Mouse (Mus musculus): Measurements from ENCODE around the gene Ttc21a. TPM values are rescaled to one million over a fixed set of nuclear protein-coding genes. Genes with fewer than 3 reads are reported as not detected.

Ttc21a gene
- polyA plus RNA-seq, 1 experiment, result 0.56 TPM

DNA sequence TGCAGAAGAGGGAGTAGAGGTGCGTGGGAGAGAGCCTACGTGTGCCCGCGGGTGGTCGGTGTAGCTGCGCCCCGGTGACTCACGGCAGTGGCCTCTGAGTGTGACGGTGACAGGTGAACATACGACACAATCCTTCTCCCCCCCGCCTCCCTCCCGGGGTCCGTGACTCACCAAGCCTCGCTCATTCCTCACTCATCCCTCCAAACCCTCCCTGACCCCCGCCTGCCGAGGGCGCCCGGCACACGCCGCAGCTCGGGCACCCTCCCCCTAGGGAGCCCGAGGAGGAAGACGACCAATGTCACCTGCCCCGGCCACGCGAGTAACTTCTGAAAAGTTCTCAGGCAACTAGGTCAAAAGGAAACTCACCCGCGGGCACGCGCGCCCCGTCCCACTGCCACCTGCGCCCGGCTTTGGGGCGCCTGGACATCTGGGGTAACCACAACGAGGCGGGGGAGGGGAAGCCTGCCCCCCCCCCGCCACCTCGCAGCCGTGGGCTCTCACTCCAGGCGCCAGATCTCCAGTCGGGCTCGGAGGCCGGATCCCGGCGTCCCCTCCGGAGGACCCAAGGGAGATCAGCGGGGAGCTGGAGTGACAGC is 45.6 kb downstream of the Ttc21a start:
- 1% methylated on average over 48 of the region's 48 CpGs for WGBS
- Histone ChIP-seq H3K27me3 (ENCODE audit: control insufficient read depth, insufficient read depth, low read length) (no peaks in the 10 kb centered on the region), H3K4me1 (ENCODE audit: control insufficient read depth, insufficient read depth, low read length) (peaks cover 44% of the 10 kb centered on the region), H3K27ac (ENCODE audit: insufficient read depth, low read length) (peak overlapping the region; percentile 88), H3K4me3 (replicated peaks; ENCODE audit: insufficient read depth, low read depth, low read length) (peak overlapping the region; percentile 74)
- TF ChIP-seq CTCF (IDR thresholded peaks at IDR 0.05; ENCODE audit: borderline replicate concordance, insufficient read depth, low read depth, low read length), result no peak
- no peak for TF ChIP-seq POLR2A (IDR thresholded peaks at IDR 0.05; ENCODE audit: borderline replicate concordance, insufficient read depth, low read length)
- peak; percentile 67 to 74 for DNase-seq

DNA sequence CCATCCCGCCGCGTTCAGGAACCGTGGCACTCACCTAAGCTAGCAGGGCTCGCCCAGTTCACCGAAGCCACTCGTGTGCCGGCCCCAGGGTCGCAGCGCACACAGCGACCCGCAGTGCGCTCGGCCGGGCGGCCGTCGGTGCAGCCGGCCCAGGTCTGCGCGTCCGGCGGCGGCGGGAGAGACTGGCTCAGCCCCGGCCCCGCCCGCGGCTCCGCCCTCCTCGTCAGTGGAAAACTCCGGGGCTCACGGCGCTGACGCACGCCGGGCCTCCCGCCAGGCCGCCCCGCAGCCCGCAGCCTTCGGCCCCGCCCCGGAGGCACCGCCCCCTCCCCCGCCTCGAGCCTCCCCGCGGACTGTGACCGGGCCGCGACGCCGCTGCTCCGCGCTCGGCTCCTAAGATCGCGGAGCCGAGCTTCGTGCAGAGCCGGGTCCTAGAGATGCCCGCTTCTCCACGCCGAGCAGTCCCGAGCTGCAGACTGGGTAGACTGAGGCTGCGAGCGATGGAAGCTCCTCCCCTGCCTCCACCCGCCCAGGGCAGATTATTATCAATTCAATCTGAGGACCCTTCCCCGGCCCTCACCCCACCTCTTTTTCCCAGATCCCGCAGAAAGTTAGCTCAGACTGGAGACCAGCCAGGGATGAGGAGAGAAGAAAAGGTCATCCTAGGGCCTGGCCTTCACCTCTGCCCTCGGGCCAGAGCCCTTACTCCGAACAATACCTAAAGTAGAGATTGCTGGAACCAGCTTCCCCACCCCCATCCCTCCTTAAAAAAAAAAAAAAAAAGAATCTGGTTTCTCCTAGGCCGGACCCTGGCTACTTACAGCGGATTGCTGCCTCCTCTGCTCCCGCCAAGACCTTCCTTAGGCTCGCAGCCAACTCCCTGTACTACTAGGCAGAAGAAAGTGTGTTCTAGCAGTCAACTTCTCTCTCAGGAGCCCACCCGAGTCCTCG is 46.5 kb downstream of the Ttc21a start:
- DNase-seq, result peak; percentile 88 to 90
- Histone ChIP-seq H3K27me3 (ENCODE audit: control insufficient read depth, insufficient read depth, low read length) (no peaks in the 10 kb centered on the region), H3K4me3 (replicated peaks; ENCODE audit: insufficient read depth, low read depth, low read length) (peak overlapping the region; percentile 74), H3K4me1 (ENCODE audit: control insufficient read depth, insufficient read depth, low read length) (peaks cover 36% of the 10 kb centered on the region), H3K27ac (ENCODE audit: insufficient read depth, low read length) (peak overlapping the region; percentile 88)
- WGBS, result 4% methylated on average over 76 of the region's 79 CpGs
- TF ChIP-seq POLR2A (IDR thresholded peaks at IDR 0.05; ENCODE audit: borderline replicate concordance, insufficient read depth, low read length) (peak; percentile 66), CTCF (IDR thresholded peaks at IDR 0.05; ENCODE audit: borderline replicate concordance, insufficient read depth, low read depth, low read length) (no peak)

DNA sequence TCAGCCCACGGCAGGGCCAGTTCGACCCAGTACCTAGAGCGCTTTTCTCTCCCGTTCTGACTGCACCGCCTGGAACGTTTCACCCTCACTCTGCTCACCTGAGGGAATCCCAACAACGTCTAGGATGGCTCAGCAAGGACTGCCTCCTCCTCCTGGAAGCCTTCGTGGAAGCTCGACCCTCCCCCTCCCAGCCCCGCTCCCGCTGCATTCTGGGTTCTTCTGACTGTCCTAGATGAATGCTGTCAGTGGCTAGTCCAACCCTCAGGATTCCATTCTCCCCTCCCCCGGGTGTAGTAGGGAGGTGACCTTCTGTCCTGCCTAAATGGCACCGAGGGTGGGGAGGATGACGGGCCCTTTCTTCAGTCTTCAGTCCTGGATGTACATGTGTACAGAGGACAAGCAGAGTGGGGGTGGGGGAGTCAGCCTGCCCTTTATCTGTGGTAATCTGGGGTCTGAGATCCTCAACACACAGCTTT is 47.2 kb downstream of the Ttc21a start, which contains the start of gene Csrnp1:
Csrnp1 (minus strand) TSS at position 123 of the 476 bp plus-strand sequence.
- H3K4me1 ChIP-seq (ENCODE audit: control insufficient read depth, insufficient read depth, low read length), result peaks cover 29% of the 10 kb centered on the region
- peak in 1 of 2 experiments; percentile 43 for DNase-seq
- no peaks in the 10 kb centered on the region for H3K27me3 ChIP-seq (ENCODE audit: control insufficient read depth, insufficient read depth, low read length)
- WGBS, result 46% methylated on average over 14 of the region's 14 CpGs
- TF ChIP-seq CTCF (IDR thresholded peaks at IDR 0.05; ENCODE audit: borderline replicate concordance, insufficient read depth, low read depth, low read length) (no peak), POLR2A (IDR thresholded peaks at IDR 0.05; ENCODE audit: borderline replicate concordance, insufficient read depth, low read length) (no peak)
- peak within 1 kb of the TSS; percentile 74 for H3K4me3 ChIP-seq (replicated peaks; ENCODE audit: insufficient read depth, low read depth, low read length)
- peak within 1 kb of the TSS; percentile 88 for H3K27ac ChIP-seq (ENCODE audit: insufficient read depth, low read length)

DNA sequence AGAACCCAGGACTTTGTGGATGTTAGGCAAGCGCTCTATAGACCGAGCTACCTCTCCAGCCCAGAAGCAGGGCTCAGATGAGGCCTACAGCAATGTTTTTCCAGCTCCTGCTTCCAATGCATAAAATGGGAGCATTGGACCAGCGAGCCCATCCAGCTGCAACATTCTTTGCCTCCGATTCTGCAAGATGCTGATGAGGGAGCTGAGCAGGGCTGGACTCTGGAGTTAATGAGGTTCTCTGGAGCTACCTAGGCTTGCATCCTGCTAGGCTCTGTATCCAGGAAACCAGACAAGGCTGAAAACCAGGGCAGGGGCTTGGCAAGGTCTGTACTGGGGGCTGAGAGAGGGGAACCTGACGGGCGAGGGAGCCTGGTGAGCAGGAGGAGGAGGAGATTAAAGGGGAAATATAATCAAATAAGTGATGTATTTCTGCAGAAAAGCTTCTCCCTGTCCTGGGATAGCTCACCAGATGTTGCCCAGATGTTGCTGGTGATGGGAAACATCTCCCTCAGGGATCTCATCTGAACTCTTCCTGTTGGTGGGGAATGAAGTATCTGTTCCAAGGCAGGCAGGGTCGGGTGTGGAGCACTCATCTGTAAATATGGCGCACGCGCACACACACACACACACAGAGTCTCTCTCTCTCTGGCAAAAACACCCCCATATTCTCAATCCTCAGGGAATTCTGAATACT is 48.6 kb downstream of the Ttc21a start:
- no peak for DNase-seq
- Histone ChIP-seq H3K4me3 (replicated peaks; ENCODE audit: insufficient read depth, low read depth, low read length) (no peak overlapping the region), H3K27me3 (ENCODE audit: control insufficient read depth, insufficient read depth, low read length) (no peaks in the 10 kb centered on the region), H3K4me1 (ENCODE audit: control insufficient read depth, insufficient read depth, low read length) (peaks cover 17% of the 10 kb centered on the region), H3K27ac (ENCODE audit: insufficient read depth, low read length) (no peak overlapping the region)
- TF ChIP-seq POLR2A (IDR thresholded peaks at IDR 0.05; ENCODE audit: borderline replicate concordance, insufficient read depth, low read length) (no peak), CTCF (IDR thresholded peaks at IDR 0.05; ENCODE audit: borderline replicate concordance, insufficient read depth, low read depth, low read length) (no peak)
- WGBS, result 84% methylated on average over 10 of the region's 10 CpGs

DNA sequence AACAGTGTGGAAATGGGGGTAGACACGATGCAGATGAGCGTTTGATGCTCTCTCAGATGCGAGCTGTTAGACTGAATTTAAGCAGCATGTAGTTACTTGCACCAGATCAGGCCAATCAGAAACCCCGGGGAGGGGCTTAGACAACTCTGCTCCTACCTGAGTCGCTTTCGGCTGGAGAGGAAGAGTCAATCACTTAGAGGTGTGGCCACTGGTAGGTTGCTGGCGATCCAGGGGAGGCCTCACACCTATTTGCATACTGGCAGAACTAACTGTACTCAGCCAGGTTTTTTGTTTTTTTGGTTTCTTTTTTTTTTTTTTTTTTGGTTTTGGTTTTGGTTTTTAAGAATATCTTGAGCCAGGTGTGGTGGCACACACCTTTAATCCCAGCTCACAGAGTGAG is 50.9 kb downstream of the Ttc21a start:
- Histone ChIP-seq H3K4me3 (replicated peaks; ENCODE audit: insufficient read depth, low read depth, low read length) (no peak overlapping the region), H3K4me1 (ENCODE audit: control insufficient read depth, insufficient read depth, low read length) (peaks cover 3% of the 10 kb centered on the region; the same call in 1 of the 2 replicates), H3K27ac (ENCODE audit: insufficient read depth, low read length) (no peak overlapping the region), H3K27me3 (ENCODE audit: control insufficient read depth, insufficient read depth, low read length) (no peaks in the 10 kb centered on the region)
- DNase-seq, result no peak
- WGBS, result 77% methylated on average over 7 of the region's 7 CpGs
- TF ChIP-seq POLR2A (IDR thresholded peaks at IDR 0.05; ENCODE audit: borderline replicate concordance, insufficient read depth, low read length) (no peak), CTCF (IDR thresholded peaks at IDR 0.05; ENCODE audit: borderline replicate concordance, insufficient read depth, low read depth, low read length) (no peak)

DNA sequence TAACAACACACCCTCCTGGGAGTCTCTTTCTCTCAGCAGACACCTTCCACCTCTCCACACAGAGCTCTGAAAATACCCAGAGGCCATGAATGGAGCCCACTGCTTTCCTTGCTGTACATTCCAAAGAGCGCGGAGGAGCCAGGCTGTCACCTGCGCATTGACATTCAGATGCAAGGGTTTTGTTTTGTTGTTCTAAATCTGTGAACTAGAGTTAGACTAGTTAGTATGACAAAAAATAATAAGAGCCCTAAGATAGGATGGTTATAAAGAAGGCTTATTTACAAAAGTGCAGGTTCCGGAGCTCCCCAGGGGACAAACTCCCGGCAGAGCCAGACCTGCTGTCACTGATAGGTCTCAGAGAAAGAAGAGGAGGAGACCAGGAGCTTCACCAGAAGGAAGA is 53.9 kb downstream of the Ttc21a start:
- Histone ChIP-seq H3K4me3 (replicated peaks; ENCODE audit: insufficient read depth, low read depth, low read length) (no peak overlapping the region), H3K4me1 (ENCODE audit: control insufficient read depth, insufficient read depth, low read length) (peaks cover 3% of the 10 kb centered on the region; the same call in 1 of the 2 replicates), H3K27ac (ENCODE audit: insufficient read depth, low read length) (no peak overlapping the region), H3K27me3 (ENCODE audit: control insufficient read depth, insufficient read depth, low read length) (no peaks in the 10 kb centered on the region)
- no peak for TF ChIP-seq CTCF (IDR thresholded peaks at IDR 0.05; ENCODE audit: borderline replicate concordance, insufficient read depth, low read depth, low read length)
- TF ChIP-seq POLR2A (IDR thresholded peaks at IDR 0.05; ENCODE audit: borderline replicate concordance, insufficient read depth, low read length), result no peak
- WGBS, result 31% methylated on average over 5 of the region's 5 CpGs
- no peak for DNase-seq

DNA sequence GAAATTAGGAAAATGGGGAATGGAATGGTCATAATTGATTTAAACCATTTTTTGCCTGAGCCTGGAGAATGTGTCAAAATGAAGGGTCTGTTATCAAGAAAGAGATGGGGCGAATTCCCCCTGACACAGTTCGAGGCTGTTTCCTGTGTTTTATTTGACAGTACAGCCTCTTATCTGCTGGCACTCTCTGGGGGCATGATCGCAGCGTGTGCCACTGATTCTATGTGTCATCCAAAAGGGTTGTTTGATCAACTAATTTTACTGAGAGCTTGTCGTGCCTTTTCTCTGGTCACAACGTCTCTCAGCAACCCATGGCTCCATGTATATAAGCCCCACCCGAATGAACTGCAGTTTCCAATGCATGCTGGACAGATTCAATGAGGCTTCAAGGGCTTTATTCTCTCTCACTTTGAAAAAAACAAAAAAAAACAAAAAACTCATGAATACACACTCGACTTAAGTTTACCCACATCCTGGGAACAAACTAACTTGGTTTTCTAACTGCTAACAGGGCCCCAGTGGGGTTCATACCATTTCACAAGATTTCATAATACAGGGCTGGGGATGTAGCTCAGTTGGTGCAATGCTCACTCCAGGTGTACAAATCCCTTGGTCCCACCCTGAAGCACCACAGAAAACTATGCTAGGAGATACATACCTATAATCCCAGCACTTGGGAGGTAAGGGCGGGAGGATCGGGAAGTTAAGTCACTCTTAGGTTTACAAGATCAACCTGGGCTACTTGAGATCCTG is 55.9 kb downstream of the Ttc21a start:
- H3K4me3 ChIP-seq (replicated peaks; ENCODE audit: insufficient read depth, low read depth, low read length), result no peak overlapping the region
- no peak overlapping the region for H3K27ac ChIP-seq (ENCODE audit: insufficient read depth, low read length)
- WGBS, result 81% methylated on average over 10 of the region's 10 CpGs
- H3K27me3 ChIP-seq (ENCODE audit: control insufficient read depth, insufficient read depth, low read length), result no peaks in the 10 kb centered on the region
- peaks cover 3% of the 10 kb centered on the region; the same call in 1 of the 2 replicates for H3K4me1 ChIP-seq (ENCODE audit: control insufficient read depth, insufficient read depth, low read length)
- DNase-seq, result no peak
- no peak for TF ChIP-seq POLR2A (IDR thresholded peaks at IDR 0.05; ENCODE audit: borderline replicate concordance, insufficient read depth, low read length)
- TF ChIP-seq CTCF (IDR thresholded peaks at IDR 0.05; ENCODE audit: borderline replicate concordance, insufficient read depth, low read depth, low read length), result no peak

Data from cerebellum, adult 2 months (tissue).